Mouse (Mus musculus) liver, postnatal 0 days (tissue): Measurements from ENCODE around the gene Sdhaf1.

ENCODE experiments used
- CTCF ChIP-seq: sonication (generic); IDR thresholded peaks from 2 replicates; pipeline ENCODE4 v1.5.1; 2016; ENCODE audit warnings: antibody characterized with exemption, low read depth
- EP300 ChIP-seq: IDR thresholded peaks from 2 replicates; pipeline ENCODE4 v1.6.1; 2016; ENCODE audit warnings: antibody characterized with exemption, low read depth, mild to moderate bottlenecking

DNA sequence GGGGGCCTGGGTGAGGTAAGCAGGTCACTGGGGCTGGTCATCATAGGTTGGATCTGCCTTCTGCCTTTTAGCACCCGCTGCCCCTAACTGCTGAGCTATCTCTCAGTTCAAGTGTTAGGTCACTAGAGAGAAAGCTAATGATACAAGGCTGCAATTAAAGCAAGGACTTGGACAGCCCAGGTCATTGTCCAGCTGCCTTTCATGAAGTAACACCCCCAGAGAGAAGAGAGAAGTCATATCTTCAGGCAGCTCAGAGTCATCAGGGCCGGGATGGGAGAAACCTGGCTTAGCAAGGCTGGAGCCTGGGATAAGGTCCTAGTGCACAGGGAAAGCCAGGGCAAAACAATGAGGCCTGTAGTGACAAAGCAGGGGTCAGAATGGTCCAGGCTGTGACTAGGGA lies 43.8 kb upstream of the Sdhaf1 start:
- TF ChIP-seq CTCF = no peak
- TF ChIP-seq EP300 = no peak
